Mouse (Mus musculus) liver, postnatal 0 days (tissue): Measurements from ENCODE around the gene Efs.

Experiments
- CTCF ChIP-seq: sonication (generic); IDR thresholded peaks from 2 replicates; pipeline ENCODE4 v1.5.1; 2016; ENCODE audit warnings: antibody characterized with exemption, low read depth
- EP300 ChIP-seq: IDR thresholded peaks from 2 replicates; pipeline ENCODE4 v1.6.1; 2016; ENCODE audit warnings: antibody characterized with exemption, low read depth, mild to moderate bottlenecking

DNA sequence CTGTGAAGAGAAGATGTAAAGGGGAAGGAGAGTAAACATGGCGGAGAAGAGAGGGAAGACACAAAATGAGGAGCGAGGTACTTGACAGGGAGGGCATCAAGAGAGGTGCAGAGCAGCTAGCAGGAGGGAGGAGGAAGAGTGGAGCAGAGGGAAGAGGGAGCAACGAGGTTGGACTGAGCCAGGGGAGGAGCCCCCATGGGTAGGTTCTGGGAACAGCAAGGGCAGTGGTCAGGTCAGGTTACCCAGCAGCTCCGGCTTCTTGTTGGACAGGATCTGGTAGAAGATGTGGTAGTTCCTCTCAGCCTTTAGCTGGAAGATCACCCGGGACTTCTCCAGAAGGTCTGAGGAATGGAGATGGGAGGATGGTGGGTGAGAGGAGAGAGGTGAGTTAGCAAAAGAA, 35.6 kb upstream of the Efs start:
- TF ChIP-seq EP300 (no peak), CTCF (no peak)
